Mouse (Mus musculus): ENCODE measurements around the gene Dnaaf5. TPM values are rescaled to one million over a fixed set of nuclear protein-coding genes. Genes with fewer than 3 reads are reported as not detected.

Gene Dnaaf5
- total RNA-seq (2023), result 1 to 10 TPM; 7.7 to 8.4 TPM

DNA sequence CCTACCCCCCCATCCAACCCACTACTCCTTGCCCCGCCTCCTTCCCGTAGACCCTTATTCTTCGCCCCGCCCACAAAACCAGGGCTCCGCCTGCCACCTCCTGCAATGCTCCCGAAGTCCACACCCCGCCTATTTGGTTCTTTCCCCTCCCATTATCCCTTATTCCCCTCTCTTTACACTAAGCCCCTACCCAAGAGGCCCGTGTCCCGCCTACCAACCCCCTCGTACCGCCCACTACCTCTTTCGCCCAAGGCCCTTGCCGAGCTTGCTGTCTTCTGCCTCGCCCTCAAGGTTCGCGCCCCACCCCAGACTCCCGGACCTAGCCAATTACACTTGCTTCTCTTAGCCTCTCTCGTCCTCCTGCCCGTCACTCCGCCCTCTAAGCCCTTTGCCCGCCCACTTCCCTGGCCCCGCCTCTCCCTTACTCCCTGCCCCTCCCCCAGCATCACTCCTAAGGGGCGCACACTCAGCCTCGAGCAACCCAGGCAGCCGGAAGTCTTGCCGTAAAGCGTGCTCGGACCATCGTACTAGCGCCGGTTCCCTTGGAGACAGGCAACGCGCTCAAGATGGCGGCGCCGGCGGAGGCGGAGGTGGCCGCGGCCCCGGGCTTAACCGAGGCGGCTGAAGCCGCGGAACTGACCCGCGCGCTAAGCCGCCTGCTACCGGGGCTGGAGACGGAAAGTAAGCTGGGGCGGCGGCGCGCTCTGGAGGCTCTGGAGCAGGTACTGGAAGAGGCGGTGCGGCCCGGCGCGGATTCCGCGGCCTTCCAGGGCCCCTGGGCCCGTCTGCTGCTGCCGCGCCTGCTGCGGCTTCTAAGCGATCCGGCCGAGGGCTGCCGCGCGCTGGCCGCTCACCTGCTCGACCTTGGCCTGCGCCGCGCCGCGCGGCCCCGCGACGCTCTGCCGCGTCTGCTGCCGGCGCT lies at the start of gene Dnaaf5, which contains the start of gene Prkar1b:
Gene Dnaaf5, plus strand, starts transcription at position 543 of the 922 bp plus-strand sequence.
Gene Prkar1b, minus strand, starts transcription at position 321 of the 922 bp plus-strand sequence.

DNA sequence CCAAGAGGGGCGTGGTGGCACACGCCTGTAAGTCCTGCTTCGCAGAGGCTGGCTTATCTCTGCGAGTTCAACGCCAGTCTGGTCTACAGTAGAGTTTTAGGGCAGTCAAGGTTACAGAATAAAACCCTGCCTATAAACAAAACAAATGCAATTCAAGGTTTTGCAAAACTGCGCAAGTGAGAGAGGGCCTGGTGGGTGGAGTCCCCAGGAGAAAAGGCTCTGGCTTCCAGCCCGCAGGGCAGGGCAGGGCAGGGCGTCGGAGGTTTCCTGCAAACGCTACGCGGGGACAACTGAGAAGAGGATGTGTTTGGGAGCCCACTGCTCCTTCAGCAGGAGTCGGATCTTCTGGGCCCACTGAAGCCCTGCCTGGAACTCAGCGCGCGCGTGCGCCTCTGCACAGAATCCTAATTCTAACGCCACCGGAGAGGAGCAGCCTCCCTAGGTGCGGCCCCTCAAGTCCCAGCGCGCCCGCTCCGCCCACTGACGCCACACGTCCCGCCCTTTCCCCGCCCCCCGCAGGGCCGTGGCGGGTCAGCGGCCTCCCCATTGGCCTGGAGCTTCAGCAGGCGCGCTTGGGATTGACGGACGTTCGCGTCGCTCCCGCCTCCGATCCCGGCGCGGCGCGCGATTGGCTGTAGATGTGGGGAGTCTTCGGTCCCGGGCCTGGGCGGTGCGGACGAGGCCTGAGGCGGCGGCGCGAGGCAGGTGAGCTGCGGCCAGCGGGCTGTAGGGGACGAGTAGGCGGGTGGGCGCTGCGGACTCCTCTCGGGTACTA lies 50.2 kb downstream of the Dnaaf5 start, which contains the start of gene Sun1:
Gene Sun1, plus strand, starts transcription at position 643 of the 775 bp plus-strand sequence.

Other genes with a start within 250 kb of the Dnaaf5 start
- gene Pdgfa, start 152.9 kb upstream of the Dnaaf5 start, total RNA-seq (2023), result 1 to 10 TPM; 5.3 to 6.3 TPM
- 10 to 100 TPM; 10.6 to 10.7 TPM for gene Prkar1b, start 222 bp upstream of the Dnaaf5 start, total RNA-seq (2023)
- gene Sun1, start 50.4 kb downstream of the Dnaaf5 start, total RNA-seq (2023), result 100 to 1,000 TPM in 1 of 2 experiments, 10 to 100 TPM in 1; 94.6 to 106 TPM
- 10 to 100 TPM; 27.8 to 28.1 TPM for gene Get4, start 102.1 kb downstream of the Dnaaf5 start, total RNA-seq (2023)
- gene Adap1, start 175.4 kb downstream of the Dnaaf5 start, total RNA-seq (2023), result 100 to 1,000 TPM; 192 to 194 TPM
- 10 to 100 TPM; 23.0 to 34.9 TPM for gene Cox19, start 201.2 kb downstream of the Dnaaf5 start, total RNA-seq (2023)
- gene Cyp2w1, start 202.4 kb downstream of the Dnaaf5 start, total RNA-seq (2023), result not detected
- gene Gpr146, start 227.5 kb downstream of the Dnaaf5 start, total RNA-seq (2023), result 10 to 100 TPM; 11.5 to 12.2 TPM

Measured in monocyte, adult 59 days (primary cell).